Mouse (Mus musculus): ENCODE data around the gene Fkbp5. TPM values are rescaled to one million over a fixed set of nuclear protein-coding genes. Genes with fewer than 3 reads are reported as not detected.

Fkbp5 gene
- polyA plus RNA-seq, 1 experiment from 2014 or later = 16.2 TPM

GRCm38 (mm10) chr17:28537881-28538280 is 20.6 kb upstream of the Fkbp5 start:
- H3K36me3 ChIP-seq = no peaks in the 10 kb centered on the region
- ATAC-seq (replicated peaks; ENCODE audit: insufficient number of reproducible peaks, insufficient read depth, low FRiP score, low read depth) = no peak
- H3K27ac ChIP-seq = no peak overlapping the region
- H3K4me2 ChIP-seq = no peak overlapping the region
- H3K27me3 ChIP-seq = peaks cover 3% of the 10 kb centered on the region
- no peaks in the 10 kb centered on the region for H3K4me1 ChIP-seq (replicated peaks)
- 39% methylated on average over 12 of the region's 12 CpGs for WGBS
- H3K4me3 ChIP-seq = no peak overlapping the region
- H3K9ac ChIP-seq = no peak overlapping the region
- H3K9me3 ChIP-seq (replicated peaks) = no peaks in the 10 kb centered on the region

GRCm38 (mm10) chr17:28533327-28533726 is 16.0 kb upstream of the Fkbp5 start:
- WGBS = 86% methylated on average over 13 of the region's 13 CpGs

GRCm38 (mm10) chr17:28532557-28532956 is 15.2 kb upstream of the Fkbp5 start:
- H3K4me2 ChIP-seq = no peak overlapping the region
- H3K4me1 ChIP-seq (replicated peaks) = peaks cover 8% of the 10 kb centered on the region
- H3K9me3 ChIP-seq (replicated peaks) = no peaks in the 10 kb centered on the region
- H3K36me3 ChIP-seq = no peaks in the 10 kb centered on the region
- no peak overlapping the region for H3K9ac ChIP-seq
- no peak for ATAC-seq (replicated peaks; ENCODE audit: insufficient number of reproducible peaks, insufficient read depth, low FRiP score, low read depth)
- H3K4me3 ChIP-seq = no peak overlapping the region
- H3K27ac ChIP-seq = no peak overlapping the region
- peaks cover 21% of the 10 kb centered on the region for H3K27me3 ChIP-seq
- 83% methylated on average over 7 of the region's 7 CpGs for WGBS

More at GRCm38 (mm10) chr17:28533327-28533726, 16.0 kb upstream of the Fkbp5 start:
- Histone ChIP-seq H3K36me3 (no peaks in the 10 kb centered on the region), H3K27me3 (peaks cover 21% of the 10 kb centered on the region), H3K9ac (no peak overlapping the region), H3K9me3 (replicated peaks) (no peaks in the 10 kb centered on the region), H3K4me3 (no peak overlapping the region), H3K27ac (no peak overlapping the region), H3K4me1 (replicated peaks) (peaks cover 5% of the 10 kb centered on the region; the same call in 1 of the 2 replicates), H3K4me2 (no peak overlapping the region)
- no peak for ATAC-seq (replicated peaks; ENCODE audit: insufficient number of reproducible peaks, insufficient read depth, low FRiP score, low read depth)

- ATAC-seq (replicated peaks; ENCODE audit: insufficient number of reproducible peaks, insufficient read depth, low FRiP score, low read depth) = no peak
- H3K27ac ChIP-seq = no peak overlapping the region
- H3K36me3 ChIP-seq = no peaks in the 10 kb centered on the region
- no peak overlapping the region for H3K4me3 ChIP-seq
- H3K9ac ChIP-seq = no peak overlapping the region
- H3K4me2 ChIP-seq = no peak overlapping the region
- H3K9me3 ChIP-seq (replicated peaks) = no peaks in the 10 kb centered on the region
- peaks cover 13% of the 10 kb centered on the region for H3K4me1 ChIP-seq (replicated peaks)
- WGBS = 16% methylated on average over 18 of the region's 18 CpGs
- H3K27me3 ChIP-seq = peaks cover 21% of the 10 kb centered on the region
These were observed 14.6 kb upstream of the Fkbp5 start for GRCm38 (mm10) chr17:28531946-28532345.

GRCm38 (mm10) chr17:28530506-28530905 is 13.2 kb upstream of the Fkbp5 start, which contains the start of gene Armc12:
TSS of gene Armc12 (plus strand) at chr17:28530806.
- Histone ChIP-seq H3K4me3 (no peak within 1 kb of the TSS), H3K4me1 (replicated peaks) (peaks cover 13% of the 10 kb centered on the region), H3K9ac (0 out of 2 replicates have a peak within 1 kb of the TSS, but pooled peaks have one; percentile 12), H3K27ac (no peak within 1 kb of the TSS), H3K9me3 (replicated peaks) (no peaks in the 10 kb centered on the region), H3K27me3 (peaks cover 18% of the 10 kb centered on the region; the same call in 1 of the 2 replicates), H3K36me3 (no peaks in the 10 kb centered on the region), H3K4me2 (no peak within 1 kb of the TSS)
- no peak for ATAC-seq (replicated peaks; ENCODE audit: insufficient number of reproducible peaks, insufficient read depth, low FRiP score, low read depth)
- 78% methylated on average over 6 of the region's 6 CpGs for WGBS

GRCm38 (mm10) chr17:28529116-28529515 is 11.8 kb upstream of the Fkbp5 start:
- WGBS = 65% methylated on average over 4 of the region's 4 CpGs
- peaks cover 18% of the 10 kb centered on the region; the same call in 1 of the 2 replicates for H3K27me3 ChIP-seq
- no peak overlapping the region for H3K4me2 ChIP-seq
- no peak overlapping the region for H3K9ac ChIP-seq
- H3K4me1 ChIP-seq (replicated peaks) = peaks cover 13% of the 10 kb centered on the region
- no peak overlapping the region for H3K4me3 ChIP-seq
- H3K9me3 ChIP-seq (replicated peaks) = no peaks in the 10 kb centered on the region
- no peak for ATAC-seq (replicated peaks; ENCODE audit: insufficient number of reproducible peaks, insufficient read depth, low FRiP score, low read depth)
- no peaks in the 10 kb centered on the region for H3K36me3 ChIP-seq
- no peak overlapping the region for H3K27ac ChIP-seq

- Histone ChIP-seq H3K36me3 (no peaks in the 10 kb centered on the region), H3K4me3 (peak overlapping the region; percentile 27; the same call in 1 of the 2 replicates), H3K27me3 (peaks cover 18% of the 10 kb centered on the region; the same call in 1 of the 2 replicates), H3K4me2 (peak overlapping the region; percentile 52), H3K27ac (no peak overlapping the region), H3K9ac (0 out of 2 replicates have a peak overlapping the region, but pooled peaks have one; percentile 38), H3K9me3 (replicated peaks) (no peaks in the 10 kb centered on the region), H3K4me1 (replicated peaks) (peaks cover 19% of the 10 kb centered on the region)
- ATAC-seq (replicated peaks; ENCODE audit: insufficient number of reproducible peaks, insufficient read depth, low FRiP score, low read depth) = no peak
- 1% methylated on average over 6 of the region's 6 CpGs for WGBS
These were observed 10.7 kb upstream of the Fkbp5 start for GRCm38 (mm10) chr17:28528043-28528351.

GRCm38 (mm10) chr17:28527184-28528042 is 10.1 kb upstream of the Fkbp5 start:
- Histone ChIP-seq H3K36me3 (no peaks in the 10 kb centered on the region), H3K27me3 (peaks cover 18% of the 10 kb centered on the region; the same call in 1 of the 2 replicates), H3K4me3 (peak overlapping the region; percentile 27; the same call in 1 of the 2 replicates), H3K9ac (0 out of 2 replicates have a peak overlapping the region, but pooled peaks have one; percentile 38), H3K9me3 (replicated peaks) (no peaks in the 10 kb centered on the region), H3K27ac (peak overlapping the region; percentile 36; the same call in 1 of the 2 replicates), H3K4me1 (replicated peaks) (peaks cover 23% of the 10 kb centered on the region), H3K4me2 (peak overlapping the region; percentile 52)
- ATAC-seq (replicated peaks; ENCODE audit: insufficient number of reproducible peaks, insufficient read depth, low FRiP score, low read depth) = no peak
- WGBS = 33% methylated on average over 12 of the region's 12 CpGs

- Histone ChIP-seq H3K4me3 (no peak overlapping the region), H3K27me3 (peaks cover 12% of the 10 kb centered on the region), H3K4me1 (replicated peaks) (peaks cover 26% of the 10 kb centered on the region), H3K4me2 (peak overlapping the region; percentile 97; the same call in 1 of the 2 replicates), H3K27ac (0 out of 2 replicates have a peak overlapping the region, but pooled peaks have one; percentile 3), H3K36me3 (no peaks in the 10 kb centered on the region), H3K9ac (no peak overlapping the region), H3K9me3 (replicated peaks) (no peaks in the 10 kb centered on the region)
- no peak for ATAC-seq (replicated peaks; ENCODE audit: insufficient number of reproducible peaks, insufficient read depth, low FRiP score, low read depth)
- 65% methylated on average over 4 of the region's 4 CpGs for WGBS
These were observed 7.6 kb upstream of the Fkbp5 start for GRCm38 (mm10) chr17:28524831-28525430.

GRCm38 (mm10) chr17:28524009-28524695 is 6.8 kb upstream of the Fkbp5 start:
- peaks cover 26% of the 10 kb centered on the region for H3K4me1 ChIP-seq (replicated peaks)
- H3K4me2 ChIP-seq = peak overlapping the region; percentile 97
- ATAC-seq (replicated peaks; ENCODE audit: insufficient number of reproducible peaks, insufficient read depth, low FRiP score, low read depth) = no peak
- 0 out of 2 replicates have a peak overlapping the region, but pooled peaks have one; percentile 3 for H3K27ac ChIP-seq
- peaks cover 14% of the 10 kb centered on the region for H3K27me3 ChIP-seq
- no peaks in the 10 kb centered on the region for H3K9me3 ChIP-seq (replicated peaks)
- H3K4me3 ChIP-seq = peak overlapping the region; percentile 66
- WGBS = 78% methylated on average over 23 of the region's 23 CpGs
- no peaks in the 10 kb centered on the region for H3K36me3 ChIP-seq
- H3K9ac ChIP-seq = 0 out of 2 replicates have a peak overlapping the region, but pooled peaks have one; percentile 53
